Mouse (Mus musculus): ENCODE measurements at regions not wholly inside any gene's neighbourhood (a gene's known extent, or its start where the extent isn't known, plus 50 kb on each side); places are given as distances from the start of the nearest gene placed in this dataset.

DNA sequence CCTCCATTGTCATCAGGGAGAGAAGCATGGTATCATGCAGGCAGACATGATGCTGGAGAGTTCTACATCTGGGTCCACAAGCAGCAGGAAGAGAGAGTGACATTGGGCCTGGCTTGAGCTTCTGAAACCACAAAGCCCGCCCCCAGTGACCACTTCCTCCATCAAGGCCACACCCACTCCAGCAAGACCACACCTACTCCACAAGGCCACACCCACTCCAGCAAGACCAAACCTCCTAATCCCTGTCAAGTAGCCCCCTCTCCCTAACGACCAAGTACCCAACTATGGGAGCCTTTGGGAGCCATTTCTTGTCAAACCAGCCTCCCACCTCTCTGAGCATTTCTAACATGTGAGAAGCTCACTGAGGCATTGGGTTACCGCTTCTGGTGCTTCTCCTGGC, 209.6 kb downstream of the Rpap3 start:
- 84% methylated on average over 3 of the region's 3 CpGs for WGBS

DNA sequence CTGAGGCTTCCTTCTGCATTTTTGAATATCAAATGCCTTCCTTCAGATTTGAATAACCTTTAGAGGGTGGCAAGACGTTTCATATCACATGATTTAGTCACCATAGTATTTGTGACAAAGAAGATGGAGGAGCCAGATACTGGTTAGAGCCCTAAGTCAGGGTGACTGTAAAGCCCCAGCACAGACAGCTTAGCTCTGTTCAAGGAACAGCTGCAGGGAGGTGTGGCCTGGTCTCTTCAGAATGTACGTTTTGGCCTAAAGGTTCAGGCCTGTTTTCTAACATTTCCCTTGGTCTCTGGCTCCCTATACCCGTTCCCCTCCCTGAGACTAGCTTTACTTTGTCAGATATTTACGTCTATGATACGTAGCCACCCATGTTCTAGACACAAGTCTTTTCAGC, 212.3 kb downstream of the Rpap3 start:
- 89% methylated on average over 5 of the region's 5 CpGs for WGBS
- Histone ChIP-seq H3K9ac (no peak overlapping the region), H3K27me3 (no peaks in the 10 kb centered on the region), H3K9me3 (no peaks in the 10 kb centered on the region), H3K36me3 (no peaks in the 10 kb centered on the region), H3K4me2 (no peak overlapping the region), H3K27ac (no peak overlapping the region), H3K4me3 (no peak overlapping the region), H3K4me1 (replicated peaks) (no peaks in the 10 kb centered on the region)
- no peak for ATAC-seq (ENCODE audit: low FRiP score)

More for the DNA sequence above, 209.6 kb downstream of the Rpap3 start:
- Histone ChIP-seq H3K4me2 (no peak overlapping the region), H3K36me3 (no peaks in the 10 kb centered on the region), H3K27me3 (no peaks in the 10 kb centered on the region), H3K9ac (no peak overlapping the region), H3K4me1 (replicated peaks) (no peaks in the 10 kb centered on the region), H3K9me3 (no peaks in the 10 kb centered on the region), H3K4me3 (no peak overlapping the region), H3K27ac (no peak overlapping the region)
- ATAC-seq (ENCODE audit: low FRiP score): no peak

DNA sequence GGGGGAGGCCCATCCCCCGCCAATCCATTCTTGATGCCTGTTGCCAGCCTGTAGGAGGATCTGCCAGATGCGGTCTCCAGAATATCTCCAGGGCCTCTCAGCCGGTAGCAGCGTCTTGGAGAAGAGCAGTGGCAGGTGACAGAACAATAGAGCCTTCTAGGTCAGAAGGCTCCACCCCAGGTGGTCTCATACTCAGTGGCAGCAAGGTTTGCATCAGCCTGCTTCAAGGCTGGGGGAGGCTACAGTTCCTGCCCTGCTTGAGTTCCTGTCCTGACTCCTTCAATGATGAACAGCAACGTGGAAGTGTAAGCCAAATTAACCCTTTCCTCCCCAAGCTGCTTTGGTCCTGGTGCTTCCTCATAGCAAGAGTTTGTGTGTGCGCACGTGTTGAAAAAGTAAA, 213.8 kb downstream of the Rpap3 start:
- no peak overlapping the region for H3K27ac ChIP-seq
- H3K4me2 ChIP-seq: no peak overlapping the region
- H3K4me1 ChIP-seq (replicated peaks): no peaks in the 10 kb centered on the region
- WGBS: 75% methylated on average over 7 of the region's 7 CpGs
- no peaks in the 10 kb centered on the region for H3K36me3 ChIP-seq
- ATAC-seq (ENCODE audit: low FRiP score): no peak
- no peak overlapping the region for H3K9ac ChIP-seq
- no peak overlapping the region for H3K4me3 ChIP-seq
- H3K9me3 ChIP-seq: no peaks in the 10 kb centered on the region
- H3K27me3 ChIP-seq: no peaks in the 10 kb centered on the region

DNA sequence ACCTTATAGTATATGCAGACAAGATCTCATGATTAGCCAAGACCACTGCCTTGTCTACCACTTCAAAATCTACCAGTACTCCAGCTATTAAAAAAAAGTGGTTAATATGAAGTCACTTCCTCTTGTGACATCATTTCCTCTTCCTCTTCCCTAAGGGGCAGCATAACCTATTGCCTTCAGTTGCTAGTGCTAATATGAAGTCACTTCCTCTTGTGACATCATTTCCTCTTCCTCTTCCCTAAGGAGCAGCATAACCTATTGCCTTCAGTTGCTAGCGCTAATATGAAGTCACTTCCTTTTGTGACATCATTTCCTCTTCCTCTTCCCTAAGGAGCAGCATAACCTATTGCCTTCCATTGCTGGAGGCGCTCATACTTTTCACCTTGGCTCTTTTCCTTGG, 218.2 kb downstream of the Rpap3 start:
- H3K4me1 ChIP-seq (replicated peaks): no peaks in the 10 kb centered on the region
- 98% methylated on average over 2 of the region's 2 CpGs for WGBS

DNA sequence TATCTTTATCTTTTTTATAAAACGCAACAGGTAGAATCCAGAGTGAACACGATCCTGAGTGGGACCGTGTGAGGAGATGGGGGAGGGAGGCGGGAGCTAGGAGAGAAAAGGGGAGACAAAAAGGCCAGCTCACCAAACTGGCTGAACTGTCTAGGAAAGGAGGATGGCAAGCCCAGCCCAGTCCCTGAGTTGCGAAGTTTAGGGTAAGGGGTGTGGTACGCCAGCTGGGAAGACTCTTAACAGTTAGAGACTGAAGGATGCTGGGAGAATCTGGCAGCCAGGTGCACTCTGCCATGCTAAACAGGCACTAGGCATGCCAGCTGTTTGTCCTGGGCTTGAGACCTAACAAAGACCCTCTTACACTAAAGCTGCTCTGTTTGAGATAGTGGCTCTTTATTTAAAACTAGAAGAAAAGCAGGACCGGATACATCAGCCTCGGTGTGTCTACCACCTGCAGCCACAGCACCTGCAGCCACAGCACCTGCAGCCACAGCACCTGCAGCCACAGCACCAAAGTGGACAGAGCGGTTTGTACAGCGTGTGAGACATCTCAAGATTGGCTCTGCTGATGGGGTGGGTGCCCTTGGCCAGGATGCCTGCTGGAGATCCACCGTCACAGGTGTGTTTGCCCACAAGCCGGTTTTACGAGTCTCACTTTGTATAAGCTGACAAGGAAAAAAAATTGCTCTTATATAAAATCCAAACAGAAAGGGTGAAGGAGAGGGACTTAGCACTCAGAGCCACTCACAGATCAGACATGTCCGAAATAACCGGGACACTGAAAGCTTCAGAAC, 225.1 kb upstream of the Amigo2 start:
- 93% methylated on average over 15 of the region's 15 CpGs for WGBS
- no peak overlapping the region for H3K27ac ChIP-seq
- no peak overlapping the region for H3K4me3 ChIP-seq
- no peaks in the 10 kb centered on the region for H3K27me3 ChIP-seq
- H3K4me1 ChIP-seq (replicated peaks): no peaks in the 10 kb centered on the region
- no peaks in the 10 kb centered on the region for H3K9me3 ChIP-seq
- no peak for ATAC-seq (ENCODE audit: low FRiP score)
- H3K9ac ChIP-seq: no peak overlapping the region
- no peaks in the 10 kb centered on the region for H3K36me3 ChIP-seq
- no peak overlapping the region for H3K4me2 ChIP-seq

More for the DNA sequence above, 218.2 kb downstream of the Rpap3 start:
- no peak overlapping the region for H3K4me3 ChIP-seq
- H3K9ac ChIP-seq: no peak overlapping the region
- H3K9me3 ChIP-seq: no peaks in the 10 kb centered on the region
- no peak overlapping the region for H3K27ac ChIP-seq
- no peaks in the 10 kb centered on the region for H3K27me3 ChIP-seq
- H3K36me3 ChIP-seq: no peaks in the 10 kb centered on the region
- ATAC-seq (ENCODE audit: low FRiP score): no peak
- H3K4me2 ChIP-seq: no peak overlapping the region

DNA sequence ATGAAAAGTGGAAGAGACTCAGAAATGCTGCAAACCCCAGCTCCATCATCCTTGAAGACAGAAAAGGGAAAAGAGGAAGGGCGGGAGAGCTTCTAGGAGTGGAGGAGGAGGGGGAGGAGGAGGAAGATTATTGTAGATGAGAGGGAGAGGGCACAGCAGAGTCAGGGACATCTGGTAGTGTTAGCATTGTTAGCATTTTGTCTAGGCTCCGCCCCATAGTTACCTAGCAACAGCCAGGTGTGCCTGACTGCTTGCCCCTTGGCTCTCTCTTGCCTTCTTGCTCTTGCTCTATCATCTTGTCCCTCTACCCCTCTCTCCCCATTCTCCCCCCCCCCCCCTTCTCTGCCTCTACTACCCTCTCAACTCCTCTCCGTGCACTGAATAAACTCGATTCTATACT, 224.4 kb upstream of the Amigo2 start:
- no peak for ATAC-seq (ENCODE audit: low FRiP score)
- Histone ChIP-seq H3K4me1 (replicated peaks) (no peaks in the 10 kb centered on the region), H3K36me3 (no peaks in the 10 kb centered on the region), H3K9ac (no peak overlapping the region), H3K27me3 (no peaks in the 10 kb centered on the region), H3K9me3 (no peaks in the 10 kb centered on the region), H3K27ac (no peak overlapping the region), H3K4me2 (no peak overlapping the region), H3K4me3 (no peak overlapping the region)
- 88% methylated on average over 4 of the region's 4 CpGs for WGBS

GRCm38 (mm10) chr15:97469684-97470344, 222.7 kb upstream of the Amigo2 start:
- no peak overlapping the region for H3K9ac ChIP-seq
- H3K27ac ChIP-seq: no peak overlapping the region
- no peaks in the 10 kb centered on the region for H3K9me3 ChIP-seq
- no peak for ATAC-seq (ENCODE audit: low FRiP score)
- no peaks in the 10 kb centered on the region for H3K27me3 ChIP-seq
- no peaks in the 10 kb centered on the region for H3K36me3 ChIP-seq
- no peak overlapping the region for H3K4me2 ChIP-seq
- H3K4me3 ChIP-seq: no peak overlapping the region
- WGBS: 88% methylated on average over 19 of the region's 19 CpGs
- no peaks in the 10 kb centered on the region for H3K4me1 ChIP-seq (replicated peaks)

DNA sequence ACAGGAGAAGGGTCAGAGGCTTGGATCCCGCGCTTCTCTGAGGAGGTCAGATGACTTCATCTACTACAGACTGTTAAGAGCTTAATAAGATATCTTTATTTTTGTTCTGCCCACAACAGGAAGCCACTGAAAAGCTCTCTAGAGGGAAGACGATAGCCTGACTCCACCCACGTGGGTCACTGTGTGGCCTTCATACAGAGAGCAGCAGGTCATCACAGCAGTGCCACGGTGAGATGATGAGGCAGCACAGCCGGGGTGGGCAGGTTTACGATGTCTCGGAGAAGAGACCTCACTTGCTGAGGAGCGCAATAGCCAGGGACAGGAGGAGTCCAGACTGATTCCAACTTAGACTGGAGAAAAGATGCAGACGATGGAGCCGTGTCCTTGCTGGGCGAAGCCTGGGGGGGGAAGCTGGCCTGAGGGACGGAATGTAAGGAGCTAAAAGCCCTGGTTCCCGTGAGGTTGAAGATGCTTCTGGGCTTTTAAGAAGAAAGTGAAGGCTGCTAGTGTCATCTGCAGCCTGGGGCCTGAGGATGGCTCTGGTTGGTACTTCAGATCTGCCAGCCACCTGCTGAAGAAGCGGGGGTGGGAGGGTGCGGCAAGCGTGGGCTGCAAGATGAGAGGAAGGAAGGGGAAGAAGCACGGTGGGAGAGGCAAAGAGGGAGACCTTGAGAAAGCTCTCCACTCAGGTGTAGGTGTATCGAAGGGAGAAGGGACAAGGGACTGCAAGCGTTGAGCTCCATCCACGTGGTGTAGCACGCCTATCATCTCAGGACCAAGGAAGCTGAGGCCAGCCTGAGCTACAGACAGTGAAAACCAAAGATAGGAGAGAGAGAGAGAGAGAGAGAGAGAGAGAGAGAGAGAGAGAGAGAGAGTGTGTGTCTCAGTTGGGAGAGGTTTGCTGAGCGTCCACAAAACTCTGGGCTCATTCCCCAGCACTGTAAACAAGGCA, 221.9 kb upstream of the Amigo2 start:
- 80% methylated on average over 23 of the region's 23 CpGs for WGBS
- no peak overlapping the region for H3K9ac ChIP-seq
- no peak overlapping the region for H3K27ac ChIP-seq

DNA sequence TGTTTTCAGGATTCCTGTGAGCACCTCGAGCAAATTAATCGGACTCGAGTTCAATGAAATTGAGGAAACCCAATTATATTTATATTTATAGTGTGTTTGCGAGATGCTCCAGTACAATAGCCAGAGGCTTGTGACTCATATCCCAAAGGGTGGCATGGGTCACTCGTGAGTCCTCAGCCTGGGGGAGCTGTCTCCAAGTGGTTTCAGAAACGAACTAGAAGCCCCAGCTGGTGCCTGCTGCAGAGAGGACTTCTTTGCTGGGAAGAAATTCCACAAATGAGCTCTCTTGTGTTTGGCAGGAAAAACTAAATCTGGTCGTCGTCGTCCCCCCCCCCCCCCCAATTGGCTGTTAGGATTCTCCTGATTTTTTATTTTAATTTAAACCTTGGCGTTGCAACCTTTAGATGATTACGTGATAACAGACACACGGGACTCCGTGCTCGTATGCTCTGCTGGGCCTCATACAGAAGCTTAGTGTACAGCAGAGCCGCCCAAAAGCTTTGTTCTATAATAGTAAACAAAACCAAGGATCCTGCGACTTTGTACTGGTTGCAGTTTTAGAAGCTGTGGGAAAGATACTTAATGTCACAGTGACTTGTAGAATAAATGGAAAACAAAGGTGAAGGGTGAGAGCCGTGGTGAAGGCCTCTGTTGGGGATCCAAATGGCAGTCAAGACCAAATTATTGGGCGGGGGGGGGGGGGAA, 220.8 kb upstream of the Amigo2 start:
- no peaks in the 10 kb centered on the region for H3K4me1 ChIP-seq (replicated peaks)
- no peaks in the 10 kb centered on the region for H3K9me3 ChIP-seq
- H3K4me2 ChIP-seq: no peak overlapping the region
- H3K4me3 ChIP-seq: no peak overlapping the region
- 81% methylated on average over 18 of the region's 18 CpGs for WGBS
- no peaks in the 10 kb centered on the region for H3K36me3 ChIP-seq
- no peak for ATAC-seq (ENCODE audit: low FRiP score)
- no peak overlapping the region for H3K9ac ChIP-seq
- no peak overlapping the region for H3K27ac ChIP-seq
- H3K27me3 ChIP-seq: no peaks in the 10 kb centered on the region

More for the DNA sequence above, 221.9 kb upstream of the Amigo2 start:
- Histone ChIP-seq H3K27me3 (no peaks in the 10 kb centered on the region), H3K4me1 (replicated peaks) (no peaks in the 10 kb centered on the region), H3K9me3 (no peaks in the 10 kb centered on the region), H3K4me3 (no peak overlapping the region), H3K4me2 (no peak overlapping the region), H3K36me3 (no peaks in the 10 kb centered on the region)
- no peak for ATAC-seq (ENCODE audit: low FRiP score)

- Histone ChIP-seq H3K4me3 (no peak overlapping the region), H3K4me1 (replicated peaks) (no peaks in the 10 kb centered on the region), H3K36me3 (no peaks in the 10 kb centered on the region), H3K27ac (no peak overlapping the region), H3K9ac (no peak overlapping the region), H3K27me3 (no peaks in the 10 kb centered on the region), H3K9me3 (no peaks in the 10 kb centered on the region), H3K4me2 (no peak overlapping the region)
- ATAC-seq (ENCODE audit: low FRiP score): no peak
- 88% methylated on average over 10 of the region's 10 CpGs for WGBS
Observed at GRCm38 (mm10) chr15:97466906-97467465, 219.9 kb upstream of the Amigo2 start.

DNA sequence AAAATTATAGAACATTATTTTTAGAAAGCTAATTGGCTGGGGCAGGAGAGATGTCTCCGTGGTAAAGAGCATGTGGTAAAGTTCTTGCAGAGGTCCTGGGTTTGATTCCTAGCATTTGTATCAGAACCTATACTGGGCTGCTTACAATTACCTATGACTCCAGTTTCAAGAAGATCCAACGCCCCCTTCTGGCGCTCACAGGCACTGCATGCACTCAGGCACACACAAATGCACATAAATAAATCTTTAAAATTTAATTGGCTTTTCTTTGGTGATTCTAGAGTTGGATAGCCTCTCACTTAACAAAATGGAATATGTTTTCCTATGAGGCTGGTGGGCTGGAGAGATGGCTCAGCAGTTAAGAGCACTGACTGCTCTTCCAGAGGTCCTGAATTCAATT, 219.0 kb upstream of the Amigo2 start:
- ATAC-seq (ENCODE audit: low FRiP score): no peak
- no peaks in the 10 kb centered on the region for H3K27me3 ChIP-seq
- H3K4me3 ChIP-seq: no peak overlapping the region
- H3K4me1 ChIP-seq (replicated peaks): no peaks in the 10 kb centered on the region
- H3K4me2 ChIP-seq: no peak overlapping the region
- no peak overlapping the region for H3K27ac ChIP-seq
- WGBS: 63% methylated on average over 3 of the region's 3 CpGs
- no peak overlapping the region for H3K9ac ChIP-seq
- H3K36me3 ChIP-seq: no peaks in the 10 kb centered on the region
- no peaks in the 10 kb centered on the region for H3K9me3 ChIP-seq

Data from hindbrain, embryonic 13.5 days (tissue).